Mouse (Mus musculus) midbrain, embryonic 13.5 days (tissue): ENCODE measurements around the gene Zfp410. TPM values are rescaled to one million over a fixed set of nuclear protein-coding genes. Genes with fewer than 3 reads are reported as not detected.

Experiments
- ATAC-seq: fragments of 200-750 bp; cut with Nextera tagmentation; 2 replicates; pipeline ENCODE4 v1.8.0; 2017; ENCODE audit warnings: mild to moderate bottlenecking, moderate TSS enrichment, moderate library complexity
- H3K27ac ChIP-seq: fragments of 300-500 bp; sonication (generic); 2 replicates; pipeline ENCODE4 v1.5.1; 2015; ENCODE audit warnings: inconsistent platforms, mild to moderate bottlenecking, moderate library complexity
- H3K27me3 ChIP-seq: fragments of 300-500 bp; sonication (generic); 2 replicates; pipeline ENCODE4 v1.6.1; 2015; ENCODE audit warnings: mild to moderate bottlenecking, inconsistent platforms
- H3K36me3 ChIP-seq: fragments of 300-500 bp; sonication (generic); 2 replicates; pipeline ENCODE4 v1.6.1; 2015; ENCODE audit warnings: mild to moderate bottlenecking, inconsistent platforms
- H3K4me1 ChIP-seq: fragments of 300-500 bp; sonication (generic); replicated peaks from 2 replicates; pipeline ENCODE4 v1.6.1; 2015; ENCODE audit warnings: inconsistent platforms
- H3K4me2 ChIP-seq: fragments of 300-500 bp; sonication (generic); replicated peaks from 2 replicates; pipeline ENCODE4 v1.6.1; 2015; ENCODE audit warnings: moderate library complexity, mild to moderate bottlenecking, inconsistent platforms
- H3K4me3 ChIP-seq: fragments of 300-500 bp; sonication (generic); replicated peaks from 2 replicates; pipeline ENCODE4 v1.5.1; 2015; ENCODE audit warnings: mild to moderate bottlenecking, inconsistent platforms
- H3K9ac ChIP-seq: fragments of 300-500 bp; sonication (generic); replicated peaks from 2 replicates; pipeline ENCODE4 v1.6.1; 2015; ENCODE audit warnings: mild to moderate bottlenecking, inconsistent platforms
- H3K9me3 ChIP-seq: fragments of 300-500 bp; sonication (generic); 2 replicates; pipeline ENCODE4 v1.6.1; 2016; ENCODE audit warnings: mild to moderate bottlenecking, inconsistent platforms
- WGBS: fragments of 180-500 bp; shearing (Covaris S2); methylation state at CpG from one replicate; pipeline ENCODE4 v1.1.7; 2015; 5-methylcytosine and 5-hydroxymethylcytosine counted together
- polyA plus RNA-seq: library from polyadenylated mRNA; unstranded; fragments of >200 nt; fragmentation: Nextera tagmentation; extraction: Ambion mirVana; gene quantifications from 2 replicates; pipeline ENCODE4 v1.2.1, GENCODE M21; 2015

Gene Zfp410
- polyA plus RNA-seq = 103 TPM in 2 replicates

DNA sequence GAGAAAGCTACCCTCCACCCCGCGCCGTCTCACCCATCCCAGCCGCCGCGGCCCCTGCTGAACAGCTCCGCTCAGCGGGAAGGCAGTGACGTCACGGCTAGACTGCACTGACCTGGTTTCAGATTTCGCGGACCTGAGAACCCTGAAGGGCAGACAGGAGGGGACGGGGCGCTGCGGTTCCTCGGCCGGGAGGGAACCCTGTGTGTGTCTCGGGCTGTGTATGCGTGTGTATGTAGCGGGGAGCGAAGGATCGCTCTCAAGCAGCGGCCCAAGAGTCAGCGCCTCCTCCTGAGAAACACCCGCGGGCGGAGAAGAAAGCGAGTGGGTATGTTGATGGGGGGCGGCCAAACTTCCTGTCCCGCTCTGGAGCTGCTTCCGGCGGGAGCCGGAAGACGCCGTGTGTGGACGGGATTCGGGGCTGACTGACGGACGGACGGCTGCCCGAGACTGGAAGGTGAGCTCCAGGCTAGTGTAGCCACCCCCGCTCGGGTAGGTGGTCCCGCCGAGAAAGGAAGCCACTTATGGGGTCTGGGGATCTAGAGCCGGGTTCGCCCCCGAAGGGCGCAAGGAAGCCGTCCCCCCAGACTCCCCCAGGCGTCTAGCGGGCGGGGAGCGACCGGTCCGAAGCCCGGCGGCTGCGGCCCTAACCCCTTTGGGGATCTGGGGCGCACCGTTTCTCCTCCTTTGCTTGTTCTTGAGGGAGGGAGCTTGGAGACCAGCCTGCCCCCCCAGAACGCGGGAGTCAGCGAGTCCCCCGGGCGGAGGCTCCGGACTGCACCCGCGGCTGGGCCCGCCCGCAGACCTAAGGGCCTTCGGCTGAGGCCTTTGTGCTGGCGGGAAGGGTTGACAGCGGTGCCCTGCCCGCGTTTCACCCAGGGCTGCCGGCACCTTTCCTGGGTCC, at the start of gene Zfp410:
TSS of gene Zfp410 (plus strand) at position 132 of the 901 bp plus-strand sequence.
- Histone ChIP-seq H3K27me3 (no peaks in the 10 kb centered on the region), H3K9ac (peak within 1 kb of the TSS; percentile 97), H3K4me3 (peak within 1 kb of the TSS; percentile 100), H3K4me1 (peaks cover 37% of the 10 kb centered on the region), H3K36me3 (no peaks in the 10 kb centered on the region), H3K27ac (peak within 1 kb of the TSS; percentile 92), H3K9me3 (no peaks in the 10 kb centered on the region), H3K4me2 (peak within 1 kb of the TSS; percentile 72)
- WGBS = under 1% methylated on average over 75 of the region's 77 CpGs
- peak; percentile 96 for ATAC-seq

DNA sequence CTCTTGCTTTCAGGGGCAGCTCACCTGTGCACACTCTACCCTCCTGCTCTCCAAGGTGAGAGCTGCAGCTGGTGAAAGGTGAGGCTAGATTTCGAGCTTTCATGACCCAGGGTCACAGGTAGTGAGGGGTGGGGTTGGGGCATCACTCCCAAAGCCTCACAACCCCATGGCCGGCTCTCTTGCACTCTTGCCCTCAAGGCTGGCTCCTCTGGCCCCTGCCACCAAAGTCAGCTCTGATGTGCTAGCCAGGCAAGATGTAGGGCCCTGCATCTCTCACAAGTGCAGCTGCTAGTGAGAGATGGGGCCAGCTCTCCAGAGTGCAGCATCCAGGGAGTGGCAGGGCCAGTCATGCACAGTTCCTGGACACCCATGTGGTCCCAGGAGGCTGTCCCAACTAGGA, 49.4 kb upstream of the Zfp410 start:
- no peak for ATAC-seq
- no peak overlapping the region for H3K27ac ChIP-seq
- H3K4me3 ChIP-seq = no peak overlapping the region
- H3K4me2 ChIP-seq = no peak overlapping the region
- 69% methylated on average over 2 of the region's 2 CpGs for WGBS
- H3K36me3 ChIP-seq = no peaks in the 10 kb centered on the region
- no peaks in the 10 kb centered on the region for H3K4me1 ChIP-seq
- H3K9me3 ChIP-seq = no peaks in the 10 kb centered on the region
- no peak overlapping the region for H3K9ac ChIP-seq
- H3K27me3 ChIP-seq = no peaks in the 10 kb centered on the region

DNA sequence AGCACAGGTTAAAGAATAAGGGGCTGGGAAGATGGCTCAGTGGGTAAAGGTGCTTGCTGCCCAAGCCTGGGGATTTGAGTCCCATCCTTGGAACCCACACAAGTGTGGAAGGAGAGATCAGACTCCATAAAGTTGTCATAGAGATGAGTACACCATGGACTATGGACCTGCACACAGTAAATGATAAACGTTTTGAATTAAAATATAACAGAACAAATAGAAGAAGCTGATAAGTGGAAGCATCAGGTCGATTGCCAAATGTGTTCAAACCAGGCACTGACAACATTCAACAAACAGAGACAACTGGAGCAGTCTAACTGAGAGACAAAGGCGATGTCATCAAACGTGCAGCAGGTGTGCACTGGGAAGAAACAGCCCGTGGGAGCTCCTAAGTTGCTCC, 43.3 kb upstream of the Zfp410 start:
- 81% methylated on average over 5 of the region's 5 CpGs for WGBS
- H3K4me3 ChIP-seq = no peak overlapping the region
- no peak overlapping the region for H3K9ac ChIP-seq
- H3K36me3 ChIP-seq = no peaks in the 10 kb centered on the region
- no peaks in the 10 kb centered on the region for H3K27me3 ChIP-seq
- no peak for ATAC-seq
- no peak overlapping the region for H3K4me2 ChIP-seq
- peaks cover 6% of the 10 kb centered on the region; the same call in 1 of the 2 replicates for H3K4me1 ChIP-seq
- H3K27ac ChIP-seq = no peak overlapping the region
- H3K9me3 ChIP-seq = no peaks in the 10 kb centered on the region

DNA sequence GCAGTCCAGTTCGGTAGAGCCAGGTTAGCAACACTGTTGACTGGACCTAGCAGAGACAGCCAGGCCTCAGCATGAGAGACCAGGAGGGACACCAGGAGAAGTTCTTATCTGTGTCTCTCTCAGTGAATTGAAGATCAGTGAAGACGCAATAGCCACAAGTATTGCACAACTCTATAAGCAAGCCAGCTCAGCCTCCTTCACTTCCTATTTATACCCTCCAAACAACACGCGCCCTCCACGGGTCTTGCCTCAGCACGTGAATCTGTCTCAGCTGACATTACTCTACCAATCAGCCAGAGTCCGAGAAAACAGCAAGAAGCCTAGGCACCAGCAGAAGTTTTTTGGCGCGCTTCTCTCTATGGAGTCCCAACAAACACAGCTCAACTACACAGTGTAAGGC, 41.4 kb upstream of the Zfp410 start:
- no peaks in the 10 kb centered on the region for H3K27me3 ChIP-seq
- H3K9ac ChIP-seq = no peak overlapping the region
- no peak overlapping the region for H3K4me3 ChIP-seq
- H3K4me2 ChIP-seq = no peak overlapping the region
- peaks cover 6% of the 10 kb centered on the region; the same call in 1 of the 2 replicates for H3K4me1 ChIP-seq
- no peaks in the 10 kb centered on the region for H3K36me3 ChIP-seq
- no peak overlapping the region for H3K27ac ChIP-seq
- WGBS = 92% methylated on average over 9 of the region's 9 CpGs
- H3K9me3 ChIP-seq = no peaks in the 10 kb centered on the region
- ATAC-seq = no peak

DNA sequence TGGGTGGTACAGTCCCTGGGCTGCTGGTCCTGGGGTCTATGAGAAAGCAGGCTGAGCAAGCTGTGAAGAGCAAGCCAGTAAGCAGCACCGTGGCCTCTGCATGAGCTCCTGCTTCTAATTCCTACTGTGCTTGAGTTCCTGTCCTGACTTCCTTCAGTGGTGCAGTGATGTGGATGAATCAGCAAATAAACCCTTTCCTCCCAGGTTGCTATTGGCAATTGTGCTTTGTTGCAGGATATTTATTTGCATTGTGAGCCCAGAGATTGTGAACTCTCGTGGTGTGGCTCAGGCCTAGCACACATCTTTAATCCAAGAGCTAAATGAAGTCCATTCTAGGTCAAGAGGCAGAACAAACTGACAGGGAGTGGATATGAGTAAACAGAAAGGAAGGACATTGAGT, 40.4 kb upstream of the Zfp410 start:
- Histone ChIP-seq H3K4me3 (no peak overlapping the region), H3K4me1 (peaks cover 6% of the 10 kb centered on the region; the same call in 1 of the 2 replicates), H3K9me3 (no peaks in the 10 kb centered on the region), H3K4me2 (no peak overlapping the region), H3K27ac (no peak overlapping the region), H3K36me3 (no peaks in the 10 kb centered on the region), H3K27me3 (no peaks in the 10 kb centered on the region), H3K9ac (no peak overlapping the region)
- ATAC-seq = no peak
- WGBS = 59% methylated on average over 2 of the region's 2 CpGs

DNA sequence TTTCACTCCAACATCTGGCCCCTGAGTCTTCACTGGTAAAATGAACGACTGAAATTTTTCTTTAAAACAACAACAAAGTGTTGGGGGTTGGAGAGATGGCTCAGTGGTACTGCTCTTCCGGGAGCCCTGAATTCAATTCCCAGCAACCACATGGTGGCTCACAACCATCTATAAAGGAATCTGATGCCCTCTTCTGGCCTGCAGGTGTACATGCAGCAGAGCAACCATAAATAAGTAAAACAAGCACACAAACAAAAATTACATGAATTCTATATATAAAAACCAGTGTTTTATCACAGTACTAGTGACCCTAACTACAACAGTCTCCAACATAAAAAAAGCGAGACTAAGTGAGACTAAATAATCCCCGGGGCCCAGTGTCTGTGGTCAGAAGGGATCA, 39.9 kb upstream of the Zfp410 start:
- Histone ChIP-seq H3K27ac (no peak overlapping the region), H3K36me3 (no peaks in the 10 kb centered on the region), H3K9ac (no peak overlapping the region), H3K4me2 (no peak overlapping the region), H3K27me3 (no peaks in the 10 kb centered on the region), H3K4me3 (no peak overlapping the region), H3K9me3 (no peaks in the 10 kb centered on the region), H3K4me1 (peaks cover 6% of the 10 kb centered on the region; the same call in 1 of the 2 replicates)
- 84% methylated on average over 4 of the region's 4 CpGs for WGBS
- no peak for ATAC-seq

DNA sequence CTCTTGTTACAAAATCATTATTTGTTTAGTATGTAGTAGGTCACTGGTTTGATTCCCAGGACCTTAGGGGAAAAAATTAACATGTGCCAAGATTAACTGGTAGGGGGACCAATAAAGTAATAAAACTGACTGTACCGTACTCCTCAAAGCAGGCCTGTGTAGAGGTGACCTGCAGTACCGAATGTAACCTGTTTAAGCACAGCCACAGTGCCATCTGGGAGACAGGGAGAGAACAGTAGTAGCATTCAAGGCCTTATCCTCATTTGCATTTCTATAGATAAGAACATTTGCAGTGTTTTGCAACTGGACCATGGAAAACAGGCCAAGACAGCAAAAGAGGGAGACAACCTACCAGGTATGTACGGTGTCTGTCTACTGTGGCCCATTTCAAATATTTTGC, 38.8 kb upstream of the Zfp410 start:
- Histone ChIP-seq H3K27ac (no peak overlapping the region), H3K9me3 (no peaks in the 10 kb centered on the region), H3K36me3 (no peaks in the 10 kb centered on the region), H3K4me3 (no peak overlapping the region), H3K4me2 (no peak overlapping the region), H3K27me3 (no peaks in the 10 kb centered on the region), H3K4me1 (peaks cover 6% of the 10 kb centered on the region; the same call in 1 of the 2 replicates), H3K9ac (no peak overlapping the region)
- 20% methylated on average over 3 of the region's 3 CpGs for WGBS
- peak; percentile 83 for ATAC-seq

DNA sequence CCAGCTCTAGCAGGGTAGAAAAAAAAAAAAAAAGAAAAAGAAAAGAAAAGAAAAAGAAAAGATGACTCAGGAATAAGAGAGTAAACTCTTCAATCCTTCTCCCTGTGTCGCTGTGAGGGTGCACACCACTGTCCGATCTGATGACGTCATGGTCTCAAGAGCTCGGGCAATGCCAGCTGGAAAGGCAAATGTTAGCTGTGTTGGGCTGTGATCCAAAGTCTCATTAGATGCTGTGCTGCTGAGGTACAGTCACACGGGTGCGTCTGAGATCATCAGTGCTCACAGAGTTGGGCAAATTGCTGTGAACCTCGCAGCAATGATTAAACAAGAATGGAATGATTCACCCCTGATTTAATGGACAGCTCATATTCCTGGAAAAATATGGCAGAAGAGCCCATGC, 37.8 kb upstream of the Zfp410 start:
- Histone ChIP-seq H3K9ac (no peak overlapping the region), H3K36me3 (no peaks in the 10 kb centered on the region), H3K9me3 (no peaks in the 10 kb centered on the region), H3K27ac (no peak overlapping the region), H3K4me2 (no peak overlapping the region), H3K4me3 (no peak overlapping the region), H3K27me3 (no peaks in the 10 kb centered on the region), H3K4me1 (peaks cover 6% of the 10 kb centered on the region; the same call in 1 of the 2 replicates)
- 86% methylated on average over 7 of the region's 7 CpGs for WGBS
- ATAC-seq = no peak

DNA sequence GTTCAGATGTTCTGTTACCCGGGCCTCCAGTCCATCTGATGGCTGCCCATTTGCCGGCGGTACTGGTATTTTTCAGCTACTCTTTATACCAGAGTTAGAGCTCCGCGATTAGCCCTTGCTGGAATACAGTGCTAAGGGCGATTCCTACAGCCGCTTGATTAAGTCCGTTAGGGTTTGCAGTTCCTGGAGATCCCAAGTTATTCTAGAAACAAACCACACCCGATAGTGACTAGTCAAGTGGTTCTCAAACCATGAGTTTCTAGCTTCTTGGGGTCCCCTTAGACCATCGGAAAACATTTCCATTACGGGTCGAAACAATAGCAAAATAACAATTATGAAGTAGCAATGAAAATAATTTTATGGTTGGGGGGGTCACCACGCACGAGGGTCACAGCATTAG, 32.3 kb upstream of the Zfp410 start:
- Histone ChIP-seq H3K27ac (no peak overlapping the region), H3K4me1 (peaks cover 11% of the 10 kb centered on the region), H3K4me2 (peak overlapping the region; percentile 60), H3K9ac (no peak overlapping the region), H3K36me3 (no peaks in the 10 kb centered on the region), H3K9me3 (no peaks in the 10 kb centered on the region), H3K27me3 (no peaks in the 10 kb centered on the region), H3K4me3 (peak overlapping the region; percentile 52)
- 79% methylated on average over 14 of the region's 14 CpGs for WGBS
- no peak for ATAC-seq

DNA sequence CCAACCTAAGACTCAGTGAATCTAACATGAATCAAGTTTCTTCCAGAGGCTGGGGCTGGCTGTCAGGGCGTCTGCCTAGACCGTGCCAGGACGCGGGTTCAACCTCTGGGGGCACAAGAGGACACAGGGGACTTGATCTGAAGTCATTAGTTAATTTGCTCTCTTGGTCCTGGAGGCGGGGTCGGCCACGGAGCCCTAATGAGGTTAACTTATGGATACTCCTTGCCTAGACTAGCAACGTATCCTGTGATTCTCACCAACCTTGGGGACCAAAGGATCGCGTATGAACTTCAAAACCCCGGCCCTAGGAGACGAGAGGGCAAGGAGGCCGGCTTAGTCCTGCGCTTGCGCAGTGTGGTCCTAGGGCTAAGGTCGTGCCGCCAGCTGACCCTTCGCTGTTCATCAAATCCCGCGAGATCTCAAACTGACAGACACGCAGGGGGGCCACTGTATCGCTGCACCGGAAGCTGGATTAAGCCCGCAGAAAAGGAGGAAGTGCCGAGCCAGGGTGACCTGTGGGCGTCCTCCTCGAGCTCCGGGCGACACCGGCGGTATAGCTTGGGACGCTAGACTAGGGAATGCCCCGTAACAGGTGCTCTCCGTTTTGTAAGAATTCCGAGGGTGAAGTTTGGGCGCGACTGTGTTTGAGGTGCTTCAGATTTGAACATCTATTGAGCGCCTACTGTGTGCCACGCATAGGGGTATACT, 31.6 kb upstream of the Zfp410 start, which contains the start of gene Ptgr2:
TSS of gene Ptgr2 (plus strand) at position 348 of the 708 bp plus-strand sequence.
- WGBS = under 1% methylated on average over 39 of the region's 39 CpGs
- Histone ChIP-seq H3K4me3 (peak within 1 kb of the TSS; percentile 52), H3K4me2 (peak within 1 kb of the TSS; percentile 60), H3K36me3 (no peaks in the 10 kb centered on the region), H3K9ac (peak within 1 kb of the TSS; percentile 47), H3K9me3 (no peaks in the 10 kb centered on the region), H3K27me3 (no peaks in the 10 kb centered on the region), H3K4me1 (peaks cover 11% of the 10 kb centered on the region), H3K27ac (peak within 1 kb of the TSS; percentile 37; the same call in 1 of the 2 replicates)
- ATAC-seq = peak; percentile 96

DNA sequence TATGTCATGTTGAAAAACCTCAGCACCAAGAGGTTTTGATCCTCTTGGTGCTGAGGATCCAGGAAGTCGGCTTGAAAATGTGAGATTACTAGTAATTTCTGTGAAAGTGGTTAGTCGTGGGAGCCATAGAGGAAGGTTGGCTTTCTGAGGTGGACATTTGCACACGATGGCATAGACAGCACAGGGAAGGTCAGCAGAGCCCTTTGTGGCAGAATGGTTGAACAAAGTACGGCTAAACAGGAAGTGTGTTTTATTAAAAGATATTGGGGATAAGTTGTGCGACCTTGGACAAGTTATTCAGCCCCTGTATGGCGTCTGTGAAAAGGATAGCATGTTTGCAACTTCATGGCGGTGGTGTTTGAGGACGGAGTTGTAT, 31.1 kb upstream of the Zfp410 start:
- Histone ChIP-seq H3K27ac (0 out of 2 replicates have a peak overlapping the region, but pooled peaks have one; percentile 37), H3K4me2 (peak overlapping the region; percentile 60), H3K4me3 (peak overlapping the region; percentile 52), H3K36me3 (no peaks in the 10 kb centered on the region), H3K9ac (peak overlapping the region; percentile 47), H3K4me1 (peaks cover 11% of the 10 kb centered on the region), H3K27me3 (no peaks in the 10 kb centered on the region), H3K9me3 (no peaks in the 10 kb centered on the region)
- ATAC-seq = no peak
- 39% methylated on average over 8 of the region's 8 CpGs for WGBS

DNA sequence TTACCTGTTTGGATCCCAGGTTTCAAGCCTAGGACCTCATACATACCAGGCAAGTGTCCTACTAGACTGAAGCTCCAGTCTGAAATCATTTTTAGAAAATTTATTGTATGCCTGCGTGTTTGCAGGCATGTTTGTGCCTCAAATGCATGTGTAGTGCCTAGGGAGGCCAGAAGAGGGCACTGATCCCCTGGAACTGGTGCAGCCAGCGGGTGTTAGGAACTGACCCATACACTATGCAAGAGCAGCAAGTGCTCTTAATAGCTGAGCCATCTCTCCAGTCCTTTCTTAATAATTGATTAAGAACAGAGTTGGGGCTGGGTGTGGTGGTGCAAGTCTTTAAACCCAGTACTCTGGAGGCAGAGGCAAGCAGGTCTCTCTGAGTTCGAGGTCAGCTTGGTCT, 28.2 kb upstream of the Zfp410 start:
- Histone ChIP-seq H3K4me3 (no peak overlapping the region), H3K4me1 (peaks cover 11% of the 10 kb centered on the region), H3K27ac (no peak overlapping the region), H3K36me3 (peaks cover 5% of the 10 kb centered on the region), H3K9me3 (no peaks in the 10 kb centered on the region), H3K9ac (no peak overlapping the region), H3K4me2 (no peak overlapping the region), H3K27me3 (no peaks in the 10 kb centered on the region)
- 56% methylated on average over 3 of the region's 3 CpGs for WGBS
- ATAC-seq = no peak
